Mouse (Mus musculus) adrenal gland, adult (tissue): ENCODE data around the gene Cyb561d1.
A peak's percentile ranks its signal among the peaks of the same experiment; 100 is the strongest.

Source experiments
- DNase-seq, 2 experiments: peaks; one replicate each; pipeline ENCODE4 v3.0.0; 2022 to 2023; ENCODE audit warnings: low spot score in 1 of 2; ENCODE audit not compliant: inconsistent age in 2 of 2

The Cyb561d1 gene

DNA sequence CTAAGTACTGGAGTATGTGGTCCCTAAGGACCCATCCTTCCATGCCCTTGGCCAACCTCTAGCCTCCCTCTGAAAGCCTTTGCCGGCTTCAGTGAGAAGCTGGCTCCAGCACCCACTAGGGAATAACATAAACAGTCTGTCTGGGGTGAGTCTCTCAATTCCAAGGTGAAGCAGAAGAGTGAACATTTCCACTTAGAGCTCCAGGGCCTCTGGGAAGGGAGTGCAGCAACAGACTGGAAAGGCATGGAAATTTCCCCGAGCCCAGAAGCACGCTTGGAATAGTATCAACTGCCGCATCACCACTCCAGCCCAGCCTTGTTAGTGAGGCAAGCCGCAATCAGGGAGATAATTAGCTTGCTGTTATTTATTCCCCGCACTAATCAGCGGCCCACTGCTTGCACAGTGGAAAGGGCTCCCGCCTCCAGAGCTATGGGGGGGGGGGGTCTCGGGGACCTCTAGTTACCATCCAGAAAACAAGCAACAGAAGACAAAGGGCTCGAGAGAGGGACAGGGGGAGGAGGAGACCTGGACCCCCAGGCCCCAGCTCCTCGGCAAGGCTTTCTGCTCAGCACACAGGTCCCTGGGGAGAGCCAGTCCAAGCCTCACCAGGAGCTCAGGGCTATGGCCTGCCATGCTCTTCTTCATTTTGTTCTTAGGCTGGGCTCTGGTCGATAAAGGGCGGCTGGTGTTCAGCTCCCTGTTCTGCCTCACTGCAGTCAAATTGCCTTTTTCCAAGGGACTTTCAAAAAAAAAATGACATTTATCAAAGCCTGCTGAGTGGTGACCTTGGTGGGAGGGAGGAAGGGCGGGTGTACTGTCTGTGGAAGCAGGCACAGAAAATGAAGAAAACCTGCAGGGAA lies 26.1 kb downstream of the Cyb561d1 start:
- peak; percentile 79 to 88 for DNase-seq

DNA sequence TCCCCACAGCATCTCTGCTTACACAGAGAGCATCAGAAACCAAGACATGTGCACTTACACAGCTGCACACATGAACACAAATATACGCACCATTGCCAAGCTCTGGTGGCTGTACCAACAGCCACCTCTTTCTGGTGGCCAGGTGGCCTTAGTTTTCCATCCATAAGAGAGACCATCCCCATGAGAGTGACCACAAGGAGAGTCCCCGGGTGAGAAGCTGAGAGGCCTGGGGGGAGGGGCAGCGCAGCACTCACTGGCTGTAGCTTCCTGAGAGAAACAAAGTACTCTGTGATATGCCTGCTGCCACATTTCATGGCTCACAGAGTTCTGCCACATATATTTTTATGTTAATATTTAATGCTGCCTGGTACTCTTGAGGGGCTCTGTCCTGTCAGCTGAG lies 31.8 kb downstream of the Cyb561d1 start:
- no peak for DNase-seq

DNA sequence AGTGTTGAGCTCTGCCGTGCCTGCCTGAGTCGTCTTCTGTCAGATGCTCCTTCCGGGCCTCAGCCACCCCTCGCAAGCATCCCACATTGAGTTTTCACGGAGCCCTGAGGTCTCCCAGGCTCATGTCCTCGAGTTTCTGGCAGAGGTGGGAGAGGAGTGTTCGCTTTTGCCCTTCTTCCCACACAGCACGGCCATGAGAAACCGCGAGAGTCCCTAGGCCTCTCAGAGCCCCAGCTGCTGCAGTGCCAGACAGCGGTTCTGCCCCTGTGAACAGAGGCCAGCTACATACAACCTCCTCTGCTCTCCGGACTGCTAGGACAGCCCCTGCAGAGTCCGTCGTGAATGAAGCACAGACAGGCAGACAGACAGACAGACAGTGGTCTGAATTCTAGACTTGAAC lies 33.5 kb downstream of the Cyb561d1 start:
- peak in 1 of 2 experiments; percentile 38 for DNase-seq

DNA sequence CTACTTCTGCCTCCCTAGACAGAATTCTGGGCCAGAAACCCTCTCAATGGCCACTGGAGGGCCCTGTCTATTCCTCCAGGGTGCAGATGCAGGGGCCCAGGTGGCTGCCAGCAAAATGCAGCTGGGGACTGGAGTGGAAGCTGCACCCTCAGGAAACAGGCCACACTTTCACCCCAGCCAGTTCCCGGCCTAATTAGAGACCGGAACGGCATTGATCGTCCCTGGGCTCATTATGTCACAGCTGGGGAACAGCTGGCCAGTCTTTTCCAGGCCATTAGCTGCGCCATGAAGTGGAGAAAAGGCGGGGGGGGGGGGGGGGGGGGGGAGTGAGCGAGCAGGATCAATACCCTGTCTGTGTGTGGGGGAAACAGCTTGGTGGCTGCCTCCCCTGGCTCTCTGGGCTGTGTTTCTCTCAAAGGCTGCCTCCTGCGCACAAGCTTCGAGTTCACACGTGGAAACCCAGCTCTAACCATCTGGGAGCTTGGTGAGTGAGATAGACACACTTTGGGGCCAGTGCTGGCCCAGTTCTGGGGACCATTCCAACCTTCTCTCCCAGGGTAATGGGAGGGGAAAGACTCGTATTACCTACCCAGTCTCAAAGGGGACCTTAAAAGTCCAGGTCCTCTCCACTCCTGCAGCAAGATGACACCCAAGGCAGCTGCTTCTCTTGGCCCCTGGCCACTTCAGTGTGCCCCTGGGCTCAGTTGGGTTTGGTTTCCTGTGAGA lies 34.4 kb downstream of the Cyb561d1 start:
- peak in 1 of 2 experiments; percentile 59 for DNase-seq

DNA sequence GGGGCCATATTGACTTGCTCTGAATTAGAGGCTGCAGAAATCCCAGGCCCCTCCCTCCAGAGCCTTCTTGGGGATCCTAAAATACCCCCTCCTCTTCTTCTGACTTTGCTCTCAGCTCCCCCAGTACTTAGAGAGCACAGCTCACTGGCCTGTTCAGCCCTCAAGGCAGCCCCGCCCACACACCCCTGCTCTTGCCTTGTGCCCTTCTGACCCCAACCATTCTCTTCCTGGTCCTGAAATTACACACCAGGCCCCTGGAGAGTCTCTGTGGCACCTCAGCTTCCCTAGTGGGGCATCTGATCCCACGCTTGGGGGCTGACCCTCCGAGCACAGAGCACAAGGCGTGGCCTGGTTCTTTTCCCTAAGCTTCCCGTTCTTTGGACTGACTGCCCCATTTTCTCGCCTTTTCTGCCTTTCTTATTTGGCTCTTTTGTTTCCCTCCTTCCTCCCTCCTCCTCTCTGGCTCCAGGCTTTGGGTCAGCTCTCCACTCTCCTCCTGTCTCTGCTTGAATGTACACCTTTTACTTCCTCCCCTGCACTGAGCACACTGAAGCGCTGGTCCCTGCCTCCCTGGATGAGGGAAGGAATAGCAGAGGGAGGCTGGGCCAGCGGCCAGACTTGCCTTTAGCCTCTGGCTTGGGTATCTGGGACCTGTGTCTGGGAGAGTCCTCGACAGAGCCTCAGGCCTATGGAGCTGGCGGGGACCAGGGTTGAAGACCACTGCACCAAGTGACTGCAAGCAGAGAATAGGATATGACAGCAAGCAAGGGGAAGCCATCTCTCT lies 35.3 kb downstream of the Cyb561d1 start:
- peak in 1 of 2 experiments; percentile 34 for DNase-seq

DNA sequence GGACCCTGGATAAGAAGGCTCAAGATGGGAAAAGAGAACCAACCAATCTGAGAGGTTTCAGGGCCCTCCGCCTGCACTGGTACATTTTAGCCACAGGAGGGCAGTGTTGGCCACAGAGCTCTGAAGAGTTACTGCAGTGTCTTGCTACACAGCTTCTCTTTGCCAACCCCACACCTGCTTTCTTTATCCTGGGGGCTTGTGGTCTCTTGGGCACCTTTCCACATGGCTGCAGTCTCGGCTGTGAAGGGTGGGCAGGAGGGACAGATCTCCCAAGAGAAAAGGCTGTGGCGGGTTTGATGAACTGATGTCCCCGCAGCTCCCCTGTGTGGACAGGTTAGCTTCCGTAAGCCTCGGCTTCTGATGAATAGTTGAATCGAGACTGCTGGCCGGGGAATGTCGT lies 36.2 kb downstream of the Cyb561d1 start:
- peak; percentile 78 to 95 for DNase-seq

DNA sequence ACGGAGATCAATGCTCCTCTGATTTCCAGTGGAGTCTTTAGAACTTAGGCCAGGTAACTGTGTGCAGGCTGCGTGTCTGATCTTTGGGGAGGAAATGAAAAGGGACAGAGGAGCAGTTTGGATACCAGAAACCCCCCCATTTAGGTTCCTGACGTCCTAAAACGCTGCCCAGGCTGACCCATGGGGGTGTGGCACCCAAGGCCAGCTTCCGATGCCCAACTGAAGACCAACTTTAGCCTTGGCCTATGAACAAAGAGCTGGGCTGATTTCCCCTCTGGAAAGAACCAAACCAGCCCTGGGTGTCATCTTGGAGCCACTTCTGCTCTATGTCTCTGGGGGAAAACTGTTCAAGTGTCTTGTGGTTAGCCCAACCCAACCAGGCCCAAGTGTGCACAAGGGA lies 36.9 kb downstream of the Cyb561d1 start:
- DNase-seq = no peak

DNA sequence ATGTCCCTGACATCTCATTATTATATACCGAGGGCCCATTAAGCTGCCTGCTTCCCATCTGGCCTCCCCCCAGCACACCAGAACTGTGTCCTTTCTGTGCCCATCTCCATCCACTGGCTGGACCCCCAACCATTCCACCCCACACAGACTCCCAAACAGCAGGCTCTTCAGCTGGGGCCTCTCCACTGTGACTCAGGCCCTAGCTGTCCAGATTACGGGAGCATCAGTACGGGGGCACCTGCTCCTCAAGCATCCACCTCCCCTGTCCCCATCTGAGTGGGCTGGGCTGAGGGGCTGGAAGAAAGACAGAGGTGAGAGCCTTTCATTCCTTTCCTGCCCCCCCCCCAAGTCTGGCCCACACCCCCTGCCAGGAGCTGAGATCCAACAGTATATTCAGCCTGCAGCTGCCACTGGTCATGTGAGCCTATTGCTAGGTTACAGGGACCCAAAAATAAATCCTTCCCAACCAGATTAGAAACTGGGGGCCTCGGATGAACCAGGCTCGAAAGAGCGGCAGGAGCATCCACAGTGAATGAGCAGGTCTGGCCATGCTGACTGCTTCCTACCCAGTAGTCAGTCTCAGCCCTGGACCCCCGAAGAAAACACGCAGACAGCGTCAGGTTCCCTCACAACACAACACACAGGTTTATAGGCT lies 42.5 kb downstream of the Cyb561d1 start:
- peak in 1 of 2 experiments; percentile 32 for DNase-seq

DNA sequence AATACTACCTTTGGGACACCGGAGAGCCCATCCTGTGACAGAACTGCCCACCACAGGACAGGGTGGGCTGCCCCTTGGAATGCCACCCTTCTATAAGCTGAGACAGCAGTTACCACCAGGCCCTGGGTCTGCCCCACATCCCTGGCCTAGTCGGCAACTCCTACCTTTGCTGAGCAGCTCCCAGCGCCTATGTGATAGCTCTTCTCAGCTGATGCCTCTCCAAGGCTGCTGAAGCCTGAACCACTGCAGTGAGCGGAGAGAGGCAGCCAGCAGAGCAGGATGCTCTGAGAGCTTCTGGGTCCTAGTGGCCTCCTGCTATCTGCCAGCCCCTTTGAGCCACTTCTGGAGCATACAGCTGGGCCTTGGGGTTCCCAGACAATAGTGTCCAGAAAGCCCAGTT lies 46.4 kb downstream of the Cyb561d1 start, which contains the start of gene Gpr61:
Gpr61 (minus strand) TSS at position 227 of the 400 bp plus-strand sequence.
- DNase-seq = peak in 1 of 2 experiments; percentile 30

DNA sequence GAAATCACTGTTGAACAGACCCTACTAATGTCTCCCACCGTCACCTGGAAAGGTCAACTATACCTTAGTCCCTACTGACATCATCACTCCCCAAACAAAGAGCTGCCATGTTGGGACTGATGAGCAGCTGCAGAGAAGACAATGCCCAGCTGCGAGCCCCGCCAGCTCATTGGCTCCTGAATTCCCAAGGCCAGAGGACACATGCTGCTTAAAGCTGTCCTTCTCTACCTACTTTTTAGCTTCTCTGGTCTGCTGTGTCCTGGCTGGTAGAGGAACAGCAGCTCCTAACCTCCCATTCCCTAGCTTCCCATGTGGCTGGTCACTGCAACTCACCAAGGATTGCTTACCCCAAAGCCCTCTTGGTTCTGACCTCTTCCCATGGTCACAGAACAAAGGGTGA lies 48.7 kb downstream of the Cyb561d1 start:
- DNase-seq = no peak

DNA sequence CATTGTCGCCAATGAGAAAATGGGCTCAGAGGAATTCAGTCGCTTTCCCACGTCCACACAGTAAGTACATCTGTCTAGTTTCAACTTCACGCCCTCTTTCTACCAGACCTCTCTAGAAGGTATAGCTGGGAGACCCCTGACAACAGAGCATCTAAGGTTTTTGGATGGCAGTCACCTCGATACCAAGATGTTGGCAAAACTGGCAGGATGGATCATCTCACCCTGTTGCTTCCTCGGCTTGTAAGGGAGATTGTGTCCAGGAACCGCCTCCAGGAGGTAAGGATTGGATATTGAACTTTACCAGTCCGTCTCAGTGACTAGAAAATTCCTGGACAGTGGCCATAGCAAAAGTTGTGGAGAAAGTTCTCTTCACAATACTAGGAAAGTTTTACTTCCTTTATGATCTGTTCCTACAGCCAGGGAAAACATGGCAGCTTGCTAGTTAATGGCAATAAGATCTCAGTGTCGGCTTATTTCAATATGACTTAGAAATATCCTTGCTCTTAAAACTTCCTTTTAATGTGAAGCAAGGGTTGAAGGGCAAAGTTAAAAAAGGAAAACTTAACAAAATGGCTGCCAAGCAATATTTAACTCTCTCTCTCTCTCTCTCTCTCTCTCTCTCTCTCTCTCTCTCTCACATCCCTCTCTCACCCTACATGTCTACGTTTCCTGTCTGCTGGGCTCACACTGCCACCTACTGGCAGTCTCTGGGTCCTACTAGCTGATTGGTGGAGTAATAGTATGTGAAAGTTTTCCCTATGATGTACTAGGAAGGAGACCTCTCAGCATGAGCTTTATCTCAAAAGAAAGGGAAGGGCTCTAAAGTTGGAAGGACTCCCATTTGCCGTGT lies 53.4 kb downstream of the Cyb561d1 start:
- DNase-seq = peak; percentile 87 to 95

DNA sequence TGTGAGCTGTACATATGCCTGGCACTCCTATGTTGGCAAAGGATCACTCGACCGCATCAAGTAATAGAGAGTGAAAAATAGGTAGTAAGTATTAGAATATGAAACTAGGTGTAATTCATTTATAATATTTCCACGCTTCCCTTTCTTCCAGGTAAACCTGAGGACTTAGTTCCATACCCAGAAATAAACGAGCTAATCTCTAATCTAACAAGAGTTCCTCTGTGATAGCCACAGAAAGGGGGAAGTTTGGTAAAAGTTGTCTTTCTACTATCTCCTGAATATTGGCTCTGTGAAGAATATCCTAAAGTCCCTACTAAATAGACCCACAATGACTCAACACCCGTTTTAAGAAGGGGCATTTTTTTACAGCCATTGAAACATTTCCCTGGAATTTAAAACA lies 54.3 kb downstream of the Cyb561d1 start:
- no peak for DNase-seq
